Mouse (Mus musculus): ENCODE results near the gene Adgrl3. TPM values are rescaled to one million over a fixed set of nuclear protein-coding genes. Genes with fewer than 3 reads are reported as not detected.

Gene Adgrl3
- polyA plus RNA-seq, 1 experiment from 2014 or later, result 9.4 TPM

- peaks cover under 1% of the 10 kb centered on the region; the same call in 1 of the 2 replicates for H3K4me1 ChIP-seq
- no peak overlapping the region for H3K4me3 ChIP-seq
- no peaks in the 10 kb centered on the region for H3K27me3 ChIP-seq (ENCODE audit: poor library complexity, severe bottlenecking)
- WGBS, result 75% methylated on average over 4 of the region's 4 CpGs
- DNase-seq (ENCODE audit: extremely low spot score, low spot score), result no peak
- no peaks in the 10 kb centered on the region for H3K9me3 ChIP-seq
- no peaks in the 10 kb centered on the region for H3K36me3 ChIP-seq (replicated peaks)
- no peak overlapping the region for H3K27ac ChIP-seq
Measured at GRCm38 (mm10) chr5:81054628-81055027, 34.7 kb downstream of the Adgrl3 start.

- H3K27ac ChIP-seq, result no peak overlapping the region
- no peak overlapping the region for H3K4me3 ChIP-seq
- no peaks in the 10 kb centered on the region for H3K9me3 ChIP-seq
- 85% methylated on average over 2 of the region's 2 CpGs for WGBS
- peaks cover 7% of the 10 kb centered on the region; the same call in 1 of the 2 replicates for H3K4me1 ChIP-seq
- H3K36me3 ChIP-seq (replicated peaks), result no peaks in the 10 kb centered on the region
- DNase-seq (ENCODE audit: extremely low spot score, low spot score), result no peak
- no peaks in the 10 kb centered on the region for H3K27me3 ChIP-seq (ENCODE audit: poor library complexity, severe bottlenecking)
Measured at GRCm38 (mm10) chr5:81055253-81055652, 35.3 kb downstream of the Adgrl3 start.

DNA sequence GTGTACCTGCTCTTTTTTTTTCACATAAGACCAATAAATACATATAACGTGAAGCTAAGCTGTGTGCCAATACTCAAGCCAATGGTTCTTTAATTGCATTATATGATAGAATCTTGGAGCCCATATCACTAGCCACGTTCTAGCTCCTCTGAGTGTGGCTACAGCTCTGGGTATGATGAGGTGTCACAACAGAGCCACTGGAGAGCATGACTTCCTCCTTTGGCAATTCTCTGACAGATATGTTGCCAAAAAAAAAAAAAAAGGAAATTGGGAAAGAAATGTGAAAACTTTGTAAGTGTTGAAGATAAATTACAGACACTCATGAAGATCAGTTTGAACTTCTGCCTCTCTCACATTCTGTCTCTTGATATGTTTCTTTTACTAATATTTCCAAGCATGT lies 38.2 kb downstream of the Adgrl3 start:
- no peak overlapping the region for H3K4me3 ChIP-seq
- H3K4me1 ChIP-seq, result peaks cover 28% of the 10 kb centered on the region
- DNase-seq (ENCODE audit: extremely low spot score, low spot score), result no peak
- H3K27me3 ChIP-seq (ENCODE audit: poor library complexity, severe bottlenecking), result no peaks in the 10 kb centered on the region
- no peaks in the 10 kb centered on the region for H3K36me3 ChIP-seq (replicated peaks)
- 92% methylated on average over 2 of the region's 2 CpGs for WGBS
- no peak overlapping the region for H3K27ac ChIP-seq
- no peaks in the 10 kb centered on the region for H3K9me3 ChIP-seq

GRCm38 (mm10) chr5:81060950-81061349 lies 41.0 kb downstream of the Adgrl3 start:
- no peak for DNase-seq (ENCODE audit: extremely low spot score, low spot score)
- WGBS, result 46% methylated on average over 2 of the region's 2 CpGs
- no peaks in the 10 kb centered on the region for H3K9me3 ChIP-seq
- H3K27me3 ChIP-seq (ENCODE audit: poor library complexity, severe bottlenecking), result no peaks in the 10 kb centered on the region
- no peak overlapping the region for H3K4me3 ChIP-seq
- H3K36me3 ChIP-seq (replicated peaks), result no peaks in the 10 kb centered on the region
- H3K27ac ChIP-seq, result no peak overlapping the region
- H3K4me1 ChIP-seq, result peaks cover 39% of the 10 kb centered on the region

GRCm38 (mm10) chr5:81061386-81061785 lies 41.4 kb downstream of the Adgrl3 start:
- no peak overlapping the region for H3K27ac ChIP-seq
- H3K4me1 ChIP-seq, result peaks cover 39% of the 10 kb centered on the region
- H3K9me3 ChIP-seq, result no peaks in the 10 kb centered on the region
- no peaks in the 10 kb centered on the region for H3K27me3 ChIP-seq (ENCODE audit: poor library complexity, severe bottlenecking)
- H3K4me3 ChIP-seq, result no peak overlapping the region
- no peak for DNase-seq (ENCODE audit: extremely low spot score, low spot score)
- no peaks in the 10 kb centered on the region for H3K36me3 ChIP-seq (replicated peaks)

- WGBS, result 70% methylated on average over 2 of the region's 2 CpGs
- H3K4me1 ChIP-seq, result peaks cover 51% of the 10 kb centered on the region
- H3K4me3 ChIP-seq, result no peak overlapping the region
- H3K9me3 ChIP-seq, result no peaks in the 10 kb centered on the region
- no peaks in the 10 kb centered on the region for H3K36me3 ChIP-seq (replicated peaks)
- H3K27me3 ChIP-seq (ENCODE audit: poor library complexity, severe bottlenecking), result no peaks in the 10 kb centered on the region
- H3K27ac ChIP-seq, result no peak overlapping the region
- DNase-seq (ENCODE audit: extremely low spot score, low spot score), result no peak
Measured at GRCm38 (mm10) chr5:81064026-81064425, 44.1 kb downstream of the Adgrl3 start.

DNA sequence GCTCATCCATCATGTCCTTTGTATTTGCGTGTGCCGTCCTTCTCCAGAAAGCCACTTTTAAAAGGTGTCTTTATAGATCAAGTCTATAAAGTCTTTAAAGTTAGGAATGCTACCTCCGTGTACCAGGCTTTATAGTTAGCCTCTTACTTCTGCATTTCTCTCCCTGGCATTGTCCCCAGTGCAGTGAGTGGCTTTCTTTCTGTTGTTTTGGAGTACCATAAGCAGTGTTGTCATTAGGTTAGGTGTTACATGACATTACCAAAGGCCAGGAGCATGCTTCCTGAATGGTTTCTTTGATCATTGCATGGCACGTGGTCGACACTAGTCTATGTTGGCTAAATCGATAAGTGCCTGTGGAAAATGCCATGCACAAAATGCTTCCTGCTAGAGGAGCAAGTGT lies 48.2 kb downstream of the Adgrl3 start:
- Histone ChIP-seq H3K27ac (no peak overlapping the region), H3K27me3 (ENCODE audit: poor library complexity, severe bottlenecking) (no peaks in the 10 kb centered on the region), H3K9me3 (no peaks in the 10 kb centered on the region), H3K4me1 (peaks cover 23% of the 10 kb centered on the region), H3K4me3 (no peak overlapping the region), H3K36me3 (replicated peaks) (no peaks in the 10 kb centered on the region)
- no peak for DNase-seq (ENCODE audit: extremely low spot score, low spot score)
- 92% methylated on average over 6 of the region's 6 CpGs for WGBS

- Histone ChIP-seq H3K4me1 (peaks cover 19% of the 10 kb centered on the region), H3K36me3 (replicated peaks) (no peaks in the 10 kb centered on the region), H3K27me3 (ENCODE audit: poor library complexity, severe bottlenecking) (no peaks in the 10 kb centered on the region), H3K9me3 (no peaks in the 10 kb centered on the region), H3K4me3 (no peak overlapping the region), H3K27ac (no peak overlapping the region)
- DNase-seq (ENCODE audit: extremely low spot score, low spot score), result no peak
- WGBS, result 72% methylated on average over 4 of the region's 4 CpGs
Measured at GRCm38 (mm10) chr5:81068839-81069238, 48.9 kb downstream of the Adgrl3 start.

DNA sequence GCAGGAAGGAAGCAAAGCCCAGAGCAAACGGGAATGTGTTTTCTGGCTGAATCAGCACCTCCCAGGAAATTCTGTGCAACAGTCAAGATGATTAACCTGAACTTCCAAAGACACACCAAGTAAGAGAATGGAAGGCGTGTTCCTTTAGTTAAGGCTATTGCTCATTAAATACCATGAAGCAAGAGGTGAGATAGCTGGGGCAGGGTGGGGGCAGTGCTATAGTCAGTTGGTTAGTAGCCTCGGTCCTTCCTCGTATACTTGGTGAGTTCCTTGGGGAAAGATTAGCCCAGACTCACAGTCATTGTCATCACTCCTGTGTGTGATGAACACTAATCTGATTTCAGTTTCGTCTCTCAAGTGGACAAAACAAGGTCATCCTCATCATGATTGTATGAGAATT lies 53.0 kb downstream of the Adgrl3 start:
- Histone ChIP-seq H3K27ac (no peak overlapping the region), H3K36me3 (replicated peaks) (no peaks in the 10 kb centered on the region), H3K4me1 (peaks cover 1% of the 10 kb centered on the region; the same call in 1 of the 2 replicates), H3K4me3 (no peak overlapping the region), H3K27me3 (ENCODE audit: poor library complexity, severe bottlenecking) (no peaks in the 10 kb centered on the region), H3K9me3 (no peaks in the 10 kb centered on the region)
- DNase-seq (ENCODE audit: extremely low spot score, low spot score), result no peak
- 82% methylated on average over 5 of the region's 5 CpGs for WGBS

GRCm38 (mm10) chr5:81073875-81074274 lies 53.9 kb downstream of the Adgrl3 start:
- Histone ChIP-seq H3K9me3 (no peaks in the 10 kb centered on the region), H3K27ac (no peak overlapping the region), H3K4me1 (no peaks in the 10 kb centered on the region), H3K27me3 (ENCODE audit: poor library complexity, severe bottlenecking) (no peaks in the 10 kb centered on the region), H3K36me3 (replicated peaks) (no peaks in the 10 kb centered on the region), H3K4me3 (no peak overlapping the region)
- WGBS, result 88% methylated on average over 1 of the region's 1 CpGs
- DNase-seq (ENCODE audit: extremely low spot score, low spot score), result no peak

DNA sequence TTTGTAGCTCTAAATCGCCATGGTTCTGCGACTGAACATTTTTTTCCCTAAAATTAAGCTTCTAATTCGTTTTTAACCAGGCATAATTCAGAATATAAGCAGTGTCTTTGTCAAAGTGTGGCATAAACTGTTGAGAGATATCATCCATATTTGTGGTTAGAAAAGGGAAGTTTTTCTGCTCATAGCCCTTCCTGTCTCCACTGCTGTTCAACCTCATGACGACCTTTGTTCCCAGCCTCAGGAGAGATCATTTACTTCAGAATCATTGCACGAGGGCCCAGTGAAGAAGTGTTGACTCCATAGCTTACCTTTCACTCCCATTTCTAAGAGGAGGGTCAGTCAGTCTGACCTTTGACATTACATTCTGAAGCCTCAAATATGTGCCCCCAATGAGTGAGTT lies 56.4 kb downstream of the Adgrl3 start:
- no peaks in the 10 kb centered on the region for H3K36me3 ChIP-seq (replicated peaks)
- H3K9me3 ChIP-seq, result no peaks in the 10 kb centered on the region
- no peak overlapping the region for H3K4me3 ChIP-seq
- no peak overlapping the region for H3K27ac ChIP-seq
- no peaks in the 10 kb centered on the region for H3K4me1 ChIP-seq
- 78% methylated on average over 5 of the region's 5 CpGs for WGBS
- no peak for DNase-seq (ENCODE audit: extremely low spot score, low spot score)
- no peaks in the 10 kb centered on the region for H3K27me3 ChIP-seq (ENCODE audit: poor library complexity, severe bottlenecking)

GRCm38 (mm10) chr5:81077031-81077430 lies 57.1 kb downstream of the Adgrl3 start:
- Histone ChIP-seq H3K27me3 (ENCODE audit: poor library complexity, severe bottlenecking) (no peaks in the 10 kb centered on the region), H3K4me1 (no peaks in the 10 kb centered on the region), H3K27ac (no peak overlapping the region), H3K36me3 (replicated peaks) (no peaks in the 10 kb centered on the region), H3K4me3 (no peak overlapping the region), H3K9me3 (no peaks in the 10 kb centered on the region)
- WGBS, result 91% methylated on average over 7 of the region's 7 CpGs
- DNase-seq (ENCODE audit: extremely low spot score, low spot score), result no peak

DNA sequence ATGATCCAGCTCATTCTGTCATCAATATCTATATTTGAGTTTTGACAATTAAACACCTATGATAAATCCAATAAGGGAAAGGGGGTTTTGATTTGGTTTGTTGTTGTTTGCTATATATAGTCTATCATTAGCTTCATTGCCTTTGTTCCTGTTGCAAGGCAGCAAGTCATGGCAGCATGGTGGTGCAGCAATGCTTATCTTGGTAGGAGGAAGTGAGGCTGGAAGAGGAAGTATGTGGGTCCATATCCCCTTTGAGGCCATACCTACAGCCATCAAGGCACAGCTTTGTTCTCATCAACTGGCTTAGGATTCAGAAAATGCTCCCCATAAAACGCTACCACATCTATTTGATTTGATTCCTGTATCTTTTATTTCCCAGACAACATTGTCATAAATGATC lies 58.1 kb downstream of the Adgrl3 start:
- no peak for DNase-seq (ENCODE audit: extremely low spot score, low spot score)
- no peaks in the 10 kb centered on the region for H3K27me3 ChIP-seq (ENCODE audit: poor library complexity, severe bottlenecking)
- no peaks in the 10 kb centered on the region for H3K4me1 ChIP-seq
- no peaks in the 10 kb centered on the region for H3K36me3 ChIP-seq (replicated peaks)
- H3K9me3 ChIP-seq, result no peaks in the 10 kb centered on the region
- WGBS, result 84% methylated on average over 1 of the region's 1 CpGs
- H3K4me3 ChIP-seq, result no peak overlapping the region
- no peak overlapping the region for H3K27ac ChIP-seq

DNA sequence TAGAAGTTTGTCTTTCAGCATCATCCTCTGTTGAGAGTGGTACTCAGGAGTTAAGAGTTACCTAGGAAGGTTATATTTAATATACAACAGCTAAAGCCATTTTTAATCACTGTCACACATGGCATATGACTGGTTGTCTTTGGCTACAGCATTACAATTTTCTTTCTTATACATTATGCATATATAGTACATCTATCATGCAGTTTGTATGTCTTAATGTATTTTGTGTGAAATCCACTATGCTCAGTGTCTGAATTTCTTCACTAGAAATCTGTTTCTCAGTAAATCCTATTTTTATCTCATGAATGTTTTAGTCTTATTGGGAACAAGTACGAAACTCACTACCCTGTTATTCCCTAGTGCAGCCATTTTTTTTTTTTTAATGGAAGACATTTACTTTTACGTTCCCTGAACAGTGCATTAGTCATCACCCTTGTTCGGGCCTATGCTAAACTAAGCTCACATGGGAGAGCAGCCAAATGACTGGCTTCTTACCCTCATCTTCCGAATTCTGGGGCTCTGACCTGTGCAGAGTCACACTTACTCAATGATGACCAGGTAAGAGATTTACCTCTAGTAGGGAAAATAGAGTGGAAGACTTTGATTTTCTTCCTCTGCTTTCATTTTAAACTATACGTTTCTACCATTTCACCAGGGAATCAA lies 63.9 kb downstream of the Adgrl3 start:
- no peaks in the 10 kb centered on the region for H3K27me3 ChIP-seq (ENCODE audit: poor library complexity, severe bottlenecking)

More for the DNA sequence above, 63.9 kb downstream of the Adgrl3 start:
- no peak overlapping the region for H3K27ac ChIP-seq
- no peaks in the 10 kb centered on the region for H3K4me1 ChIP-seq
- WGBS, result 93% methylated on average over 5 of the region's 5 CpGs
- H3K36me3 ChIP-seq (replicated peaks), result no peaks in the 10 kb centered on the region
- H3K9me3 ChIP-seq, result no peaks in the 10 kb centered on the region
- no peak overlapping the region for H3K4me3 ChIP-seq
- no peak for DNase-seq (ENCODE audit: extremely low spot score, low spot score)

Data from forebrain, embryonic 10.5 days (tissue).